Mouse (Mus musculus): ENCODE measurements around the gene Enpp6.

The Enpp6 gene

GRCm38 (mm10) chr8:47067121-47067520 is 80.4 kb downstream of the Enpp6 start:
- DNase-seq (ENCODE audit: low spot score): no peak

- DNase-seq (ENCODE audit: low spot score): no peak
Observed at GRCm38 (mm10) chr8:47069634-47070033, 82.9 kb downstream of the Enpp6 start.

- DNase-seq (ENCODE audit: low spot score): no peak
Observed at GRCm38 (mm10) chr8:47072001-47072400, 85.3 kb downstream of the Enpp6 start.

- no peak for DNase-seq (ENCODE audit: low spot score)
Observed at GRCm38 (mm10) chr8:47075941-47076555, 89.4 kb downstream of the Enpp6 start.

- DNase-seq (ENCODE audit: low spot score): no peak
Observed at GRCm38 (mm10) chr8:47080037-47080436, 93.3 kb downstream of the Enpp6 start.

- peak; percentile 4 for DNase-seq (ENCODE audit: low spot score)
Observed at GRCm38 (mm10) chr8:47082201-47083027, 95.7 kb downstream of the Enpp6 start.

- DNase-seq (ENCODE audit: low spot score): no peak
Observed at GRCm38 (mm10) chr8:47090021-47090420, 103.3 kb downstream of the Enpp6 start.

GRCm38 (mm10) chr8:47105617-47106016 is 118.9 kb downstream of the Enpp6 start:
- DNase-seq (ENCODE audit: low spot score): no peak

- no peak for DNase-seq (ENCODE audit: low spot score)
Observed at GRCm38 (mm10) chr8:47114133-47114796, 127.6 kb downstream of the Enpp6 start.

- no peak for DNase-seq (ENCODE audit: low spot score)
Observed at GRCm38 (mm10) chr8:47117336-47117735, 130.6 kb downstream of the Enpp6 start.

- DNase-seq (ENCODE audit: low spot score): no peak
Observed at GRCm38 (mm10) chr8:47119895-47120294, 133.2 kb downstream of the Enpp6 start.

- no peak for DNase-seq (ENCODE audit: low spot score)
Observed at GRCm38 (mm10) chr8:47128859-47129258, 142.2 kb downstream of the Enpp6 start.

- DNase-seq (ENCODE audit: low spot score): no peak
Observed at GRCm38 (mm10) chr8:47133381-47133780, 146.7 kb downstream of the Enpp6 start.

- DNase-seq (ENCODE audit: low spot score): no peak
Observed at GRCm38 (mm10) chr8:47134736-47135135, 148.0 kb downstream of the Enpp6 start.

GRCm38 (mm10) chr8:47135586-47135985 is 148.9 kb downstream of the Enpp6 start:
- no peak for DNase-seq (ENCODE audit: low spot score)

GRCm38 (mm10) chr8:47136047-47136446 is 149.4 kb downstream of the Enpp6 start:
- DNase-seq (ENCODE audit: low spot score): no peak

GRCm38 (mm10) chr8:47145258-47145657 is 158.6 kb downstream of the Enpp6 start:
- DNase-seq (ENCODE audit: low spot score): no peak

Measured in ovary, postnatal 14 days (tissue).